Mouse (Mus musculus) urinary bladder, adult 2 months (tissue): Measurements from ENCODE around the gene Aurkaip1. TPM values are rescaled to one million over a fixed set of nuclear protein-coding genes. Genes with fewer than 3 reads are reported as not detected.

Source experiments
- DNase-seq: peaks from one replicate; pipeline ENCODE4 v3.0.0; 2022; ENCODE audit warnings: low spot score
- polyA plus RNA-seq: library from polyadenylated mRNA; depleted of rRNA; stranded (reverse); fragments of >200 nt; gene quantifications from 2 replicates; pipeline ENCODE4 v1.2.3, GENCODE M21; 2012

Gene Aurkaip1
- polyA plus RNA-seq, 1 experiment: 122 TPM

DNA sequence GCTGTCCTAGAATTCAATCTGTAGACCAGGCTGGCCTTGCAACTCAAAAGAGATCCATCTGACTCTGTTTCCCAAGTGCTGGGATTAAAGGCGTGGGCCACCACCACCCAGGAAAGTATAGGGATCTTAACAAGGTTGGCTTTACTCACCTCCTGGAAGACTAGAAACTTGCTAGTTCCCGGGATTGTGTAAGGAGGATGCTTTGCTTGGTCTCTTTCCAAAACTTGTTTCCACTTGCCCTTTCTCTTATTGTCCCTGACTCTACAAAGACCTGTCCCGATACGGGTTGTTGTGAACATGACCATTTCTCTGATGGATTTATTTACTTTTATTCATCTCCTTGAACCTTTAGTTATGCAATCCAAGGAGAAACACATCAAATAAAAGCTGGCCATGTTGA, 1.2 kb upstream of the Aurkaip1 start:
- DNase-seq: no peak

DNA sequence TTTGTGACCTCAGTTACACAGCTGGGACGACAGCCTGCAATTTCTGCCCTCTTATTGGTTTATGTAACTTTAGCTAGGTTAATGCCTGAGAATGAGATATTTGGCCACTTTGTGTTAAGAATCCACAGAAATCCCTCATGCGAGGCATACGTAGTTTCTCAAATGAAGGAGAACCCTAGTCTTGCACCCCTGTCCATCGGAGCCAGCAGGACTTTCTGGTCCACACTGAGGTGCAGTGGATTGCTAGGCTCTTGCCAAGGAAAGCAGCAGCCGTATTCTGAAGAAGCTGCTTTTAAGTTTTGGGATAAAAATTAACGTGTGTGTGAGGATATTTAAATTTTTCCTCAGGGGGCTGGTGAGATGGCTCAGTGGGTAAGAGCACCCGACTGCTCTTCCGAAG, 476 bp upstream of the Aurkaip1 start:
- no peak for DNase-seq

DNA sequence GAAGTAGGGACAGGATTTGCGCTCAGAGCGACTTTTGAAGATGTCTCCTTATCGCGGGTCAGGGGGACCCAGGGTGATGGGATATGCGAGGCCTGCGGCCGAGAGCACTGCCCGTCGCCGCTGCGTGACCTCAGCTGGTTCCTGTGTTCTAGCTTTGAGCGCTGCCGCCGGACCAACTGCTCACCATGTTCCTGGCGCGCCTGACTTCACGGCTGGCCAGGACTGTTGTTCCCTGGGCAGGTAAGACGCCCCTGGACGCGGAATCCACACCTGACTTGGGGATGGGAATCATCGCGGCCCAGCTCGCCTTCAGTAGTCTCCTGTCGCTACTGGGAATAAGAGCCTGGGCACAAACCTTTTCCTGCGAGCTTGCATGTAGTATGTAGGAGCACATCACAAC, 759 bp downstream of the Aurkaip1 start:
- no peak for DNase-seq

DNA sequence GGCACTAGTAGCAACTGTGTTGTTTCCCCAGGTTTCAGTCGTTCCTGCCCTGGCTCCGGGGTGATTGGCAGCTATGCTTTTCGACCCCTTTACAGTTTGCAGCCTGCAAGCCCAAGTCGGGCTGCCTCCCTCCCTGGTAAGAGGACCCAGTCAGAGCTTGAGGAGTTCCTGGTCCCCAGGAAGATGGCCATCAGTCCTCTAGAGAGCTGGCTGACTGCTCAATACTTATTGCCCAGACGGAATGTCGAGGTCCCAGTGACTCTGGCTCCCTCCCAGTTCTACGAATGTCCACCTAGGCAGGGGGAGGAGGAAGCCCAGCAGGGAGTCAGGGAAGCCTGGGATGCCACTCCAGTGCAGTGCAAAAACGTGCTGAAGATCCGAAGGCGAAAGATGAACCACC, 1.2 kb downstream of the Aurkaip1 start:
- DNase-seq: no peak

DNA sequence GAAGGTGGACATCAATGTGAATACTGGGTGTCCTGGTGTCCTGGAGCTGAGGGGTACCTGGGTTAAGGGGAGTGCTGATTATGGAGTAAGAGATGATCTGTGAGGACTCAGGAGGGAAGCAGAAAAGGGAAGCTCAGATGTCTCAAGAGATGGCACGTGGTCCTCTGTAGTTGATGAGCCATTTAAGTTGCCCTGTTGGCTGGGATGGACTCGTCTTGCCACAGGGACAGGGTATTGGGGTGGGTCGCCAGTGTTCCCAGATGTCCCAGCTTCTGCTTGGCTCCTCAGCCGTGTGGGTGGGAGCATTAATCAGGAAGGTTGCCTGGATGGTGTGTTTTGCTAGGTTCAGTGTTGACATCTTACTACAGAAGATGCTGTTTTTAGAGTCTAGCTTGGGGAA, 2.2 kb downstream of the Aurkaip1 start:
- DNase-seq: no peak

DNA sequence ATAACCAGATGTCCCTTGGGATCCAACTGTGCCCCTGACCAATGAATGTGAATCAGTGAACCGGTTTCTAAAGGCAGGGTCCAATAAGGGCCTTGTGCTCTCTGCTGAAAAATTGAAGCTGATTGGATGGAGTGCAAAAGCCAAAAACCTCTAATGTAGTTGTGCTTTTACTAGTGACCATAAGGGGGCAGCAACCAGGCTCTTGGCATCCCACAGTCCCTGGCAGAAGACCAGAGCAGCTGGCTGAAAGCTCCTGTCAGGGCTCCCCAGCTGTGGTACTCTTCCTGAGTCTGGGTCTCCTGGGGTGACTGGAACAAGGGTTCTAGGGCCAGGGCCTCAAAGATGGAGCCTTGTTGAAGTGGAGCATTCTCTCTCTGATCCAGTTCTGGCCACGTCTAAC, 2.8 kb downstream of the Aurkaip1 start:
- no peak for DNase-seq

DNA sequence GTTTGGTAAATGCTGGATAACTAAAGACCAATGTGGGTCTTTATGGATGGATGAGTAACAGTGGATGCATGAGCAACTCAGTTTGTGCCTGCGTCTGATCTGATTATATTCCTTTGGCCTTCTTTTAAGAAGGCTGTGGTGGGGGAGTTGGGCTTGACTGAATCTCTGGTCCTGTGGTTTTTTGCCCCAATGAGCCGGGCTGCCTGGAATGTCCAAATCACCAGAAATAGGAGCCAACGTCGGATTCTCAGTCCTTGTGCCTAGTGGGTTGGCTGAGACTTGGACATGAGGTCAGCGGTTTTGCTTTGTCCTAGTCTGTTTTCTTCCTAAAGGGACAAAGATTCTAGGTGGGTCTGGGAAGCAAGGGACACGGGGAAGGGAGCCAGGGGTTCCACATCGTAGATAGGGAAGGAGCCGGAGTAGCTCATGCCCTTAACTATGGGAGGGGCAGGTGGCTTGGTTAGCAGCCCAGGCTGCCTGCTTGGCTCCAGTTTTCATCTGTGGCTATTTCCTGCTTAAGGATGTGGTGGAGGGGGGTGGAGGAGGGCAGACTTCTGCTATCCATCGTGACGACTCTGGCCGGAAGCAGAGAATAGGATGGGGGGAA, 6.4 kb downstream of the Aurkaip1 start:
- DNase-seq: no peak

DNA sequence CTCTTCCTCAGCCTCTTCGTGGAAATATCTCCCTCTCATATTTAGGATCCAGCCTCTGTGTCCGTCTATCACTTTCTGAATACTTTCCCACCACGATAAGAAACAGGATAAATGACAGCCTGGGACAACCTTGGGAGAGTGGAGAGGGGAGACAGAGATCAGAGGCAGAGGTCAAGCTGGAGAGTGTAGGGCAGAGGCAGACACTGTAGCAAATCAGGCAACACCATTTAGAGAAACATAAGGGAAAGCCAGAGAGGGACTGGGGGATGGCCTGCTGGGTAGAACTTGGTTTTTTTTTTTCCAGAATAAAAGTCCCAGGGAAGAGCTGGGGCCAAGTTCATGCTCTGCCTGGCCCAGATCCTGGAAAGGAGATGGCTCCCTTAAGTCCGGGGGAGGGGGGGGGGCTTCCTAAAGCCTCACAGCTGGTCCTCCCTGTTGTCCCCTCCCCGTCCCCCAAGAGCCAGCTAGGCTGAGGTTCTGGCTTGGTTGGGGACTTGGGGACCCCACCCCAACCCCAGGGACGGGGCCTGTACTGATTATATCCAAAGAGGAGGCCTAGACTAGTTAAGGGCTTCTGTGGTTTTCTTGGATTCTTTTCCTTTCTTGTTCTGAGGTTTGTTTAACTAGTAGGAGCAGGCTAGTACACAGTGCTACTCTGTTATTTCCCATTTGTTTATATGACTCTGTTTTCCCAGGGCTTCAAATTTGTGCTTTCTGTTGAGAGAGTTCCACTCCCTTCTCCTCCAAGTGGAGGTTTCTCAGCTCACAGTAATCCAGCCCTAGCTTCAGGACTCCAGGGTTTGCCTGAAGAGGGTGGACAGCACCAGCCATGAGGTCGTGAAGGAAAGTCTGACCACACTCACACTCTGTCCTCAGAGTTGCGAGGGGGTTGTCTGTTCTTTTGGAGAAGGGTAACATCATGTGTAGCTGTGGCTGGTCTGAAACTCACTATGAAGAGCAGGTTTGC, 7.4 kb downstream of the Aurkaip1 start:
- DNase-seq: no peak

DNA sequence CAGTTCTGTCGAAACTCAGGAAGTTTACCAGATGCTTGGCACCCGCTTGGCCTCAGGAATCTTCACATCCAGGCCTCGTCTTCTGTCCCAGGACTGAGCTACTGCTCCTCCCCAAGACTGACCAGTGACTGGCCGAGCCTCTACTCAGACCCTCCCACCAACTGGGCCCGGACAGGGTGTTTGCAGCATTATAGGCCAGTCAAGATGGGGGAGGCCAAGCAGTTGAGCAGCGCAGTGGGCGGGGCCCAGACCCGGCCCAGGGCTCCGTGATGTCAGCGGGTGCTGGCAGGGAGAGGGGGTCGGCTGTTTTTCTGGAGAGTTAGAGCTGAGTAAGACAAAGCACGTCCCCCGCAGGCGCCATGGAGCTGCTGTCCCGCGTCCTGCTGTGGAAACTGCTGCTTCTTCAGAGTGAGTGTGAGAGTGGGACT, 8.4 kb downstream of the Aurkaip1 start, which contains the start of gene Mxra8:
TSS of gene Mxra8 (plus strand) at position 198 of the 428 bp plus-strand sequence.
- peak; percentile 56 for DNase-seq

DNA sequence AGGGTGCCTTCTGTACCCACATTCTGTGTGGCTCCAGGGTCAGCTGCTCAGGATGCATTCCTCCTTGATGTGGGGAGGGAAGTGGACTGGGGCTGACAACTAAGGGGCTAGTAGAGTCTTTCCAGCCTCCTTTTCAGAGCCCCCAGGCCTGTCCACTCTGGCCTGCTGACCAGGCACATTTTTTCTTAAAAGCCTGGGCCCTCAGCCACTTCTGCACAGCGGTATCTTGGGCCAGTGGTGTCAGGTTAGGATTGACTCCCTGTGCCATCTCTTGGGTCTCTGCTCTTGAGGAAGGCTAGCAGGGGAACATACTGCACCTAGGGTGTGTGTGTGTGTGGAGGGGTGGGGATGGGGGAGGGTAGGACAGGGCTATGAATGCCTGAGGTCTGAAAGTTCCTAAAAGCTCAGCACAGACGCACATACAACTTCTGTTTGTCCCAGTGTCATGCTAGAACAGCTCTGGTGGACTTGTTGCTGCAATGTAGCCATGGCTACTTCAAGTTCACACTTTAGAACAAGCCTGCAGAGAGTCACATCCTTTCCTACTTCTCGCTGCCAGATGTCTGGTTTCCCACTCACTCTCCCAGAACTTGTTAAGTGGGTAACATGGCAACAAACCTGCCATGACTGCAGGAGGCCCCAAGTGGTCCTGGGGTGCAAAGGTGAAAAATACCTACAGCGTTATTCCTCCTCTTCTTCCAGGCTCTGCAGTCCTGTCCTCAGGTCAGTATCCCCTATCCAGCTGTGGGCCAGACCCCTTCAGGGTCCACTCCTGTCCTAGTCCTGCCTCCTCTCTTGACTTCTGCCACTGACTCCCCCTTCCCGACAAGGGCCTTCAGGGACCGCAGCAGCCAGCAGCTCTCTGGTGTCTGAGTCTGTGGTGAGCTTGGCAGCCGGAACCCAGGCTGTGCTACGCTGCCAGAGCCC, 9.3 kb downstream of the Aurkaip1 start:
- peak; percentile 17 for DNase-seq

DNA sequence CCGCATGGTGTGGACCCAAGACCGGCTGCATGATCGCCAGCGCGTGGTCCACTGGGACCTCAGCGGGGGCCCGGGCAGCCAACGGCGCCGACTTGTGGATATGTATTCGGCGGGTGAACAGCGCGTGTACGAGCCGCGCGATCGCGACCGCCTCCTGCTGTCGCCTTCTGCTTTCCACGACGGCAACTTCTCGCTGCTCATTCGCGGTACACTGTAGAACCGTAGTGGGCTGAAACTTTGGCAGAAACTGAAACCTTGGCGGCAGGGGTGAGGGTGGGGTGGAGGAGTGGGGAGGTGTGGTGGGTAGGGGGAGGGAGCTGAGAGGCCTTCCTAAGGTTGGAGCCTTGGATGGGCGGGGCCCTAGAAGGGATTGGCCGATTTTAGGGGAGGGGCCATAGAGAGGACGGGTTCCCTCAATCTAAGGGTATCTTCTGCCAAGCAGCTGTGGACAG, 10.0 kb downstream of the Aurkaip1 start:
- peak; percentile 46 for DNase-seq

DNA sequence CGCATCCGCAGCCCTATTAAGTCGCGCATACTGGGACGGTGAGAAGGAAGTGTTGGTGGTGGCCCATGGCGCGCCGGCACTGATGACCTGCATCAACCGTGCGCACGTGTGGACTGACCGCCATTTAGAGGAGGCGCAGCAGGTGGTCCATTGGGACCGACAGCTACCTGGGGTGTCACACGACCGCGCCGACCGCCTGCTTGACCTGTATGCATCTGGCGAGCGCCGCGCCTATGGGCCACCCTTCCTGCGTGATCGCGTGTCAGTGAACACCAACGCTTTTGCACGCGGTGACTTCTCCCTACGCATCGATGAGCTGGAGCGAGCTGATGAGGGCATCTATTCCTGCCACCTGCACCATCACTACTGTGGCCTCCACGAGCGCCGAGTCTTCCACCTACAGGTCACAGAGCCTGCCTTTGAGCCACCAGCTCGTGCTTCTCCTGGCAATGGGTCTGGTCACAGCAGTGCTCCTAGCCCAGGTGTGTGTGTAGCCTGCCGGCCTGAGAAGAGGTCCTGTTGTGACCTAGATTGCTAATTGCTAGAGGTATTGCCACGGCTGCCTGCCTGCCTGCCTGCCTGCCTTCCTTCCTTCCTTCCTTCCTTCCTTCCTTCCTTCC, 10.7 kb downstream of the Aurkaip1 start:
- peak; percentile 22 for DNase-seq

DNA sequence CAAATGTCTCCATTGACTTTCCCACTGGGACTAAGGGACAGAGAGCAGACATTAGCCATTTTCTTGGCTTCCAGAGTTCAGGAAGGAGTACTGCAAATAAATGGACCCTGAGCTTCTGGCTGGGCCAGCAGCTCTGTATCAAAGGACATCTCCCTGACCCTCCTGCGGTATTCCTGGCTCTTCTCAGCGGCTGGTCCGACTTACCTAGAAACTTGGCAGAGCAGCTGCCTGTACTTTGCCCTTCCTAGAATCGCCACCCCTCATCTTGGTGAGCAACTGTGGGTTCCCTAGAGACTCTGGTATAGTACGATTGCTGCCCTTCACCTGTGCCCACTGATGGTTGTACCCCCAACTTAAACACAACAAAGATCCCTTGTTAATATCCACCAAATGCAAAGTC, 12.2 kb downstream of the Aurkaip1 start:
- DNase-seq: no peak

DNA sequence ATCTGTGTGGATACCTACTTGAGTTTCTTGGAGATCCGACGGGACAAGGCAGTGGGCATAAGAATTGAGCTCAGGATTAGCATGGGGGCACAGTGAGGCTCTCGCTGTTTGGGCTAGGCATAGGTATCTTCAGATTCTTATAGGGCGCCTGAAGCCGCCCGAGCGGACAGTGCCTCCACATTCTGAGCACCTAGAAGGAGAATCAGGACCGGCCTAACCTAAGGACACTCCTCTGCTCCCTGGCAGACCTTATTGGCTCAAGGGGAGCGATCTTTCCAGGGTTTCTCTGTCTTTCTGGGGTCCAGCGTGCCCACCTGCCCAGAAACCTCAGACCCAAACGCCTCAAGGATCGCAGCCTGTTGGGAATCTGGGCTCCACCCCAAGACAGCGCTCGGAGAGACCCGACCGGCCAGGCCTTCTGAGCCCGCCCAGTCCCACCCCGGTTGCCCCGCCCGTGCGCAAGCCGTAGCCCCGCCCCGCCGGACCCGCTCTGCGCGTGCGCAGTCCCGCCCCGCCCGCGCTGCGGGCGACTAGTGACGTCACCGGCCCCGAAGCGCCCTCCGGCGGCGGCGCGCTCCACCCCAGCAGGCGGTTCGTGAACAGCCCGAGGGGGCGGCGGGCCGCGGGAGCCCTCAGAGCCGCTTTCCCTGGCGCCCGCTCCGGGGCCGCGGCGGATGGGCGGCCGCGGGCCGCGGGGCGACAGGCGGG, 16.0 kb downstream of the Aurkaip1 start, which contains the start of gene Dvl1:
TSS of gene Dvl1 (plus strand) at position 532 of the 708 bp plus-strand sequence.
- peak; percentile 97 for DNase-seq

DNA sequence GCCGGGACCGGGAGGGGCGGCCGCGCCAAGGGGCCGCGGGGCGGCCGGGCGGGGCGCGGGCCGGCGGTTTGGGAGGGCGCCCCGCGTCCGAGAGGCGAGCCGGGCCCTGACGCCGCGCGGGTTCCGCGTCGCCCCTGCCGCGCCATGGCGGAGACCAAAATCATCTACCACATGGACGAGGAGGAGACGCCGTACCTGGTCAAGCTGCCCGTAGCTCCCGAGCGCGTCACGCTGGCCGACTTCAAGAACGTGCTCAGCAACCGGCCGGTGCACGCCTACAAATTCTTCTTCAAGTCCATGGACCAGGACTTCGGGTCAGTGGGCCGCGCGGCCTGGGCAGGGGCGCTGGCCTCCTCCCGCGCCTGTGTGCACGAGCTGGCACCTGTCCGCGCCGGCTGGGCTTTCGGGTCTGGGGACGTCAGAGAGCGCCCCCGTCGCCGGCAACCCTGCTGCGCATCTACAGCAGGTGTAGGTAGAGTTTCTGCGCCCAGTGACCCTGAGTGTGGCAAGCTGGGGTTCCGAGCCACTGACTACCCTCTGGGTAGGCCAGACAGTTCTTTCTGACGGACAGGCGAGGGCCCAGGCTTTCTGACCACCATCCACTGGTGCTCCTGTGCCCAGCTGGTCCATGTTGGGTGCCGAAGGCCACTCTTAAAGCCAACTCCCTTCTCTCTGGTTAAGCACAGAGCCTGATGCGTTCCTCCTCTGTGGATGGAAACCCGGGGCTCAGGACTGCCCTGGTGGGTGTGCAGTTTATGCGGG, 16.7 kb downstream of the Aurkaip1 start:
- no peak for DNase-seq

DNA sequence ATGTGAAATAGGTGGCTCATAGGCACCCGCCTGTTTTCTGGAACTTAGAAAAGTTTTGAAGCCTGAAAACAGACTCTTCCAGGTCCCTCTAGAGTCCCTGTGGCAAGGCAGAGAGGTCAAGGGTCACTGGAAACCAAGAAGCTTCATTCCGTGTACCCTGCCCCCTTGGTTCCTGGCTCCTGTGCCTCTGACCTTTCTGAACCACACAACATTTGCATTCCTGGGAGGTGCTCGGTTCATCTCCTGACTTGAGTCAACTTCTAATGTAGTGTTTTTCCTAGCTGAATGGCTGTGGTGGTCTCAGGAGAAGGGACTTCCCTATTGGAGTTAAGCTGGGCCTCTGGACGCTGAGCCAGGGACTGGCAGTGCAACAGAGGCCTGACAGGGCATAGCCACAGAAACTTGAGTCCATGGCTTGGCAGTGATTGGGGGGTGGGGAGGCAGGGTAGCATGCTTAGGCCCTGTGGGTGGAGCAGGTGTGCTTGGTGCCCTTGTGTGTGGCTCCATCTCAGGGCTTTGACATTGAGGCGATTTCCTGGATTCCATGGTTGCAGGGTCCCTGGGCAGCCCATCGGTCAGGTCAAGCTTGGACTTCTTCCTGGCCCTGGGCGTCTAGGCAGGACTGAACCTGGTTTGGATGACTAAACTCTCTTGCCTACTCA, 17.5 kb downstream of the Aurkaip1 start:
- DNase-seq: peak; percentile 18

DNA sequence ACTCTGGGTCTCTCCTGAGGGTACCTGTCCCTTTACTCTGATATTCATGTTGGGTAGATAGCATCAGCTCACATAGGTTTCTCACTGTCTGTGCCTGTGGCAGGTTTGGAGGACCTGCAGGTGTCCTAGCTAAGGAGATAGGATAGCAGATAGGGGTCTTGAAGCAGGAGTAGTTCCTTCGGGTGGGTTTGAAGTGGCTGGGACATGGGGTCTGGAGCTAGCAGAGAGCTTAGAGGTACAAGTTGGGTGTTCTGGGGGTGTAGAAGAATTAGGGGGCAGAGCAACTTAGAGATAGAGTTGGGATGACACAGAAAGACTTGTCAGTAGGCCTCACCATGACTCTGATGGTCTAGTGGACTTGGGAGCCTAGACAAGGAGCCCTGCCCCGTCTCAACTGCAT, 18.3 kb downstream of the Aurkaip1 start:
- peak; percentile 14 for DNase-seq

DNA sequence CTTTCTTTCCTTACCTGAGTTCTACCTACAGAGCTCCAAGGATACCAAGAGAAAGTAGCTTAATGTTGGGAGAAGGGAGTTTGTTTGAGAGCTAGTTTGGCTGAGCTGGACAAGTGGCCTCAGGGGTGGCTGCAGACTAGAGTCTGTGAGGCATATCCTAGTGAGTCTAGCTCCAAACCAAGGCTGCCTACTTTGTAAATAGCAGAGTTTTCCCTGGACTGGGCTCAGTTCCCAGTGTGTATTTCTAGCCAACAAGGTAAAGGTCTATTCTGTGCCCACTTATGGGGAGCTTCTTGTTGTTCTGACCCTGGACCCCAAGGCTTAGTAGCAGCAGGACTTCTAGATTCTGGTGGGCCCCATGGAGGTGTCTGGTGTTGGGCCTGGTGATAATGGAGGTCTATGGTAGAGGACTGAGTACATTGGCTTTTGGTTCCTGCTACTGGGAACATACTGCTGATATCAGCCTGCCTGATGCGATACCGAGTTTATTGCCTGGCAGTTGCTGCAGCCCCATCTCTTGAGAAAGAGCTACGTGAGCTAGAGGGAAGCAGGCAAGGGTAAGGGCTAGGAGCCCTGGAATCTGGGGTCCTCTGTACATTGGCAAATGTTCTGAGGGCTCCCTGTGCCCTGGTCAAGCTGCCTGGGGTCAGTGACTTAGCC, 18.9 kb downstream of the Aurkaip1 start:
- peak; percentile 11 for DNase-seq

DNA sequence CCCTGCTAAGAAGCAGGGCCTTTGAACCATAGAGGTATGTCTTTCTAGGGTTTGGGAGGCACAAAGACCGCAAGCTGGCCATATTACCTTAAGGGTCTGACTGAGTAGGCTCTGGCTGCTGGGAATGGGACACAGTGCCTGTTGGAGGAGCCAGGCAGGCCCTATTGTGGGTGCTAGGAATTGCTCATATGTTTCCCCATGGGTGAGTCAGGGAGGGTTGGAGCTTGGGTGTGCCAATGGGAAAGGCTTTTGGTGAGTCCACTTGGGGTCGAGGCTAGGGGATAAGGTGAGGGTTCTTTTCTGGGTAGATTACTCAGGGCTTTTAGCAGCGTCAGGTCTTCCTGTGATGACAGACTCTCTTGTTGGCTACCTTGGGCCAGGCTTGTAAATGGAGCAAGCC, 20.3 kb downstream of the Aurkaip1 start:
- peak; percentile 19 for DNase-seq
